Mouse (Mus musculus) liver, embryonic 16.5 days (tissue): Measurements from ENCODE around the gene Arhgap31. TPM values are rescaled to one million over a fixed set of nuclear protein-coding genes. Genes with fewer than 3 reads are reported as not detected.

Source experiments
- ATAC-seq: fragments of 200-750 bp; cut with Nextera tagmentation; 2 replicates; pipeline ENCODE4 v1.8.0; 2017; ENCODE audit warnings: low read depth, mild to moderate bottlenecking, moderate number of reproducible peaks, moderate library complexity
- H3K27ac ChIP-seq: fragments of 300-500 bp; sonication (generic); 2 replicates; pipeline ENCODE4 v1.5.1; 2014; ENCODE audit warnings: mild to moderate bottlenecking, low read length
- H3K27me3 ChIP-seq: fragments of 300-500 bp; sonication (generic); 2 replicates; pipeline ENCODE4 v1.6.1; 2014; ENCODE audit warnings: low read depth, low read length, mixed read lengths; ENCODE audit not compliant: control insufficient read depth, insufficient read depth
- H3K36me3 ChIP-seq: fragments of 300-500 bp; sonication (generic); 2 replicates; pipeline ENCODE4 v1.6.1; 2014; ENCODE audit warnings: mild to moderate bottlenecking; ENCODE audit not compliant: control insufficient read depth, insufficient read depth
- H3K4me1 ChIP-seq: fragments of 300-500 bp; sonication (generic); 2 replicates; pipeline ENCODE4 v1.6.1; 2014; ENCODE audit warnings: low read depth, low read length, mixed read lengths; ENCODE audit not compliant: control insufficient read depth
- H3K4me2 ChIP-seq: fragments of 300-500 bp; sonication (generic); 2 replicates; pipeline ENCODE4 v1.6.1; 2014; ENCODE audit warnings: low read depth, low read length, mixed read lengths
- H3K4me3 ChIP-seq: fragments of 300-500 bp; sonication (generic); 2 replicates; pipeline ENCODE4 v1.5.1; 2014; ENCODE audit warnings: low read depth, mild to moderate bottlenecking, low read length
- H3K9ac ChIP-seq: fragments of 300-500 bp; sonication (generic); 2 replicates; pipeline ENCODE4 v1.6.1; 2014; ENCODE audit warnings: low read depth, low read length
- H3K9me3 ChIP-seq: fragments of 300-500 bp; sonication (generic); replicated peaks from 2 replicates; pipeline ENCODE4 v1.6.1; 2016; ENCODE audit warnings: low read length; ENCODE audit not compliant: control insufficient read depth
- WGBS: fragments of 180-500 bp; shearing (Covaris S2); extraction: QIAGEN DNeasy Blood & Tissue Kit; methylation state at CpG from one replicate; pipeline ENCODE4 v1.1.7; 2014; ENCODE audit not compliant: insufficient replicate concordance; 5-methylcytosine and 5-hydroxymethylcytosine counted together
- polyA plus RNA-seq: library from polyadenylated mRNA; unstranded; fragments of >200 nt; fragmentation: Nextera tagmentation; extraction: Ambion mirVana; gene quantifications from 2 replicates; pipeline ENCODE4 v1.2.1, GENCODE M21; 2015

Gene Arhgap31
- polyA plus RNA-seq, 1 experiment from 2014 or later = 1.7 TPM

DNA sequence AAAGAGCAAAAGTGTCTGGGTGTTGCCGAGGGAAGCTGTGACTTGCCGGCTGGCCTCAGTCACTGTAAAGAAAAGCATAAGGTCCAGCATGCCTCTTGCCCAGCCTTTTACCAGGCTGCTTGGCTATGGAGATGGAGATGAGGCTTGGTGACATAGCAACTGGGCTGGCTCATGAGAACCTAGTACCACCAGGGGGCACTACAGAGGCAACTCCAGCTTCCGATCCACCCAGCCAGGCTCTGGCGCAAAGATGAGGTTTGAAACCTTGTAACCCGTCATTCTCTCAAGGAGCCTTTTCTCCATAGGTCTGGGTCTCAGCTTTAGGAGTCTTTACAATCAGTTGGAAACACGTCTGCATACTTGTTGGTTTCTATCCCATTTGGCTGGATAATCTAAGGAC lies 94.0 kb downstream of the Arhgap31 start:
- no peak overlapping the region for H3K9ac ChIP-seq
- H3K36me3 ChIP-seq = no peaks in the 10 kb centered on the region
- no peak overlapping the region for H3K4me3 ChIP-seq
- H3K4me1 ChIP-seq = no peaks in the 10 kb centered on the region
- no peak overlapping the region for H3K4me2 ChIP-seq
- ATAC-seq = no peak
- no peaks in the 10 kb centered on the region for H3K27me3 ChIP-seq
- no peak overlapping the region for H3K27ac ChIP-seq
- 23% methylated on average over 6 of the region's 6 CpGs for WGBS
- no peaks in the 10 kb centered on the region for H3K9me3 ChIP-seq

- ATAC-seq = no peak
- H3K36me3 ChIP-seq = no peaks in the 10 kb centered on the region
- H3K4me1 ChIP-seq = no peaks in the 10 kb centered on the region
- H3K4me2 ChIP-seq = no peak overlapping the region
- no peaks in the 10 kb centered on the region for H3K27me3 ChIP-seq
- no peak overlapping the region for H3K9ac ChIP-seq
- H3K4me3 ChIP-seq = no peak overlapping the region
- WGBS = 79% methylated on average over 13 of the region's 13 CpGs
- no peaks in the 10 kb centered on the region for H3K9me3 ChIP-seq
- H3K27ac ChIP-seq = no peak overlapping the region
Observed at GRCm38 (mm10) chr16:38617977-38618376, 95.1 kb downstream of the Arhgap31 start.

DNA sequence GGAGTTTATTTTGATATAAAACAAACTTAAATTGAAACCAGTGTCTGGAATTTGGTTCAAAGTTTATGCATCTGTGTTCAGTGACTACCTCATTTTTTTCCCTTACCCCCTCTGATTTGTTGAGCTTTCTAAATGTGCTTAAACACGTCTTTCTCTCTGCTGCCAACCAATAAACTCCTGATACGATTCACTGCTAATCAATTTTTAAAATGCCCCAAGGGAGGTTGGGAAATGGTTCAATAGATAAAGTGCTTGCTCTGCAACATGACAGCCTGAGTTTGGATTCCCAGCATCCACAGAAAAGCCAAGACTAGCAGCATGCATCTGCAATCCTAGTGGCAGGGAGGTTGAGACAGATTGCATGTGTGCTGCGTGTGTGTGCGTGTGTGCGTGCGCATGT lies 99.4 kb downstream of the Arhgap31 start:
- no peak overlapping the region for H3K4me3 ChIP-seq
- no peak overlapping the region for H3K4me2 ChIP-seq
- WGBS = 80% methylated on average over 6 of the region's 6 CpGs
- no peak overlapping the region for H3K9ac ChIP-seq
- no peaks in the 10 kb centered on the region for H3K27me3 ChIP-seq
- no peak overlapping the region for H3K27ac ChIP-seq
- no peaks in the 10 kb centered on the region for H3K4me1 ChIP-seq
- no peak for ATAC-seq
- no peaks in the 10 kb centered on the region for H3K9me3 ChIP-seq
- H3K36me3 ChIP-seq = no peaks in the 10 kb centered on the region

GRCm38 (mm10) chr16:38612646-38613045 lies 100.4 kb downstream of the Arhgap31 start:
- Histone ChIP-seq H3K27ac (no peak overlapping the region), H3K4me3 (no peak overlapping the region), H3K36me3 (no peaks in the 10 kb centered on the region), H3K9ac (no peak overlapping the region), H3K9me3 (no peaks in the 10 kb centered on the region), H3K4me2 (no peak overlapping the region), H3K27me3 (no peaks in the 10 kb centered on the region), H3K4me1 (no peaks in the 10 kb centered on the region)
- WGBS = 62% methylated on average over 5 of the region's 5 CpGs
- no peak for ATAC-seq

DNA sequence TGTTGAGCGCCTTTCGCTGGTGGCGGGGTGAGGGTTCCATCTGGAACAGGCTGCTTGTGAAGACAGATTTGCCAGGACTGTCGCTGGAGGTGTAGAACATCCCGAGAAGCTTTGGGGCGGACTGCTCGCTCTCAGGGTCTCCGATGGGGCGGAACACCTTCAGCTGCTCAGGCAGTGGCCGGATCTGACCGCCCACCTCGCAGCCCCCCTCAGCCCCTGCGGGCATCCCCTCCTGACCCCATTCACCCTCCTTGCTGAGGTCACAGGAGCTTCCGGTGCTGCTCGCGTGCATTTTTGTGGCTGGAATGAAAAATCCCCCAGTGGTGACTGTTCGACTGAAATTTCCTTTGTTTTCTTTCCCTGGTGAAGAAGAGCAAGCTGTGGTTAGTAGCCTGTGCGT lies 104.0 kb downstream of the Arhgap31 start:
- no peaks in the 10 kb centered on the region for H3K27me3 ChIP-seq
- H3K9me3 ChIP-seq = no peaks in the 10 kb centered on the region
- no peak overlapping the region for H3K27ac ChIP-seq
- no peaks in the 10 kb centered on the region for H3K36me3 ChIP-seq
- no peak overlapping the region for H3K9ac ChIP-seq
- H3K4me2 ChIP-seq = no peak overlapping the region
- H3K4me1 ChIP-seq = no peaks in the 10 kb centered on the region
- no peak overlapping the region for H3K4me3 ChIP-seq
- WGBS = 69% methylated on average over 18 of the region's 18 CpGs
- no peak for ATAC-seq

- no peak for ATAC-seq
- H3K27ac ChIP-seq = no peak overlapping the region
- no peak overlapping the region for H3K9ac ChIP-seq
- 74% methylated on average over 12 of the region's 12 CpGs for WGBS
- no peaks in the 10 kb centered on the region for H3K9me3 ChIP-seq
- no peaks in the 10 kb centered on the region for H3K27me3 ChIP-seq
- H3K4me3 ChIP-seq = no peak overlapping the region
- H3K4me1 ChIP-seq = no peaks in the 10 kb centered on the region
- no peaks in the 10 kb centered on the region for H3K36me3 ChIP-seq
- H3K4me2 ChIP-seq = no peak overlapping the region
Observed at GRCm38 (mm10) chr16:38608687-38609086, 104.4 kb downstream of the Arhgap31 start.

DNA sequence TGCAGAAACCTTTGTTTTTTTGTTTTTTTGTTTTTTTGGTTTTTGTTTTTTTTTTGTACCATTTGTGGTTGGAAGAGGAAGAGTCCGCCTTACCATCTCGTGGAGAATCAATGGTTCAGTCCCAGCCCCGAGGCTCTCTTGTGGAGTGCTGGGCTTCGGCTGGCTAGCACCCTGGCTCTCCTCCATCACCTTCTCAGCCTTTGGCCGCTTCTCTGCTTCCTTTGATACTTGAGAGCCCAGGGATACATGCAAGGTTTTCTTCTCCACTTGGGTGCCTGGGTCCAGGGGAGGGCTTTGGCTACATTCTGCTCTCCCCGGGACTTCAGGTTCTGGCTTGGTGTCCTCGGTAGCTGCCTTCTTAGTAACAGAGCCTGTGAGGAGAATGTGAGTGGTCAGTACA lies 106.6 kb downstream of the Arhgap31 start:
- ATAC-seq = no peak
- Histone ChIP-seq H3K9me3 (no peaks in the 10 kb centered on the region), H3K27ac (no peak overlapping the region), H3K4me2 (no peak overlapping the region), H3K4me1 (no peaks in the 10 kb centered on the region), H3K9ac (no peak overlapping the region), H3K27me3 (no peaks in the 10 kb centered on the region), H3K4me3 (no peak overlapping the region), H3K36me3 (no peaks in the 10 kb centered on the region)
- WGBS = 62% methylated on average over 7 of the region's 7 CpGs

- no peaks in the 10 kb centered on the region for H3K9me3 ChIP-seq
- H3K4me2 ChIP-seq = no peak overlapping the region
- H3K4me3 ChIP-seq = no peak overlapping the region
- H3K9ac ChIP-seq = no peak overlapping the region
- 50% methylated on average over 11 of the region's 11 CpGs for WGBS
- no peak for ATAC-seq
- H3K36me3 ChIP-seq = no peaks in the 10 kb centered on the region
- no peaks in the 10 kb centered on the region for H3K4me1 ChIP-seq
- H3K27me3 ChIP-seq = no peaks in the 10 kb centered on the region
- H3K27ac ChIP-seq = no peak overlapping the region
Observed at GRCm38 (mm10) chr16:38602989-38603804, 109.9 kb downstream of the Arhgap31 start.

- ATAC-seq = no peak
- H3K4me2 ChIP-seq = no peak overlapping the region
Observed at GRCm38 (mm10) chr16:38598986-38599680, 113.9 kb downstream of the Arhgap31 start.

More at GRCm38 (mm10) chr16:38598986-38599680, 113.9 kb downstream of the Arhgap31 start:
- Histone ChIP-seq H3K27me3 (no peaks in the 10 kb centered on the region), H3K36me3 (no peaks in the 10 kb centered on the region), H3K4me3 (no peak overlapping the region), H3K9me3 (no peaks in the 10 kb centered on the region), H3K4me1 (no peaks in the 10 kb centered on the region), H3K9ac (no peak overlapping the region), H3K27ac (no peak overlapping the region)
- 58% methylated on average over 11 of the region's 11 CpGs for WGBS
